Mouse (Mus musculus) spleen, postnatal 14 days (tissue): ENCODE measurements around the gene Prelid1.

Source experiments
- DNase-seq, 2 experiments: peaks; one replicate each; pipeline ENCODE4 v3.0.0; 2021 to 2022; ENCODE audit warnings: low spot score in 2 of 2

The Prelid1 gene

DNA sequence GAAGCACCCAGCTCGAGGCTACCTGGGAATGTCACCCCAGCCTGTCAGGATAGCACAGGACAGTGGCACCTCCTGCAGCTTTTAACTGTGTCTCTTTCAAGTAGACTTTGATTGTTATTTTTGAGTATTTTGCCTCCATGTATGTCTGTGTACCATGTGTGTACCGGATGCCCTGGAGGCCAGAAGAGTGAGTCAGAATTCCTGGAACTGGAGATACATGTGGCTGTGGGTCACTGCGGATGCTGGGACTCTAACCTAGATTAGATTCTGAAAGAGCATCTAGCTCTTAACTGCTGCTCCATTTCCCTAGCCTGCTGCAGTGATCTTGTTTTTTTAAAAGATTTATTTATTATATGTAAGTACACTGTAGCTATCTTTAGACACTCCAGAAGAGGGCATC lies 12.0 kb downstream of the Prelid1 start:
- DNase-seq: no peak

DNA sequence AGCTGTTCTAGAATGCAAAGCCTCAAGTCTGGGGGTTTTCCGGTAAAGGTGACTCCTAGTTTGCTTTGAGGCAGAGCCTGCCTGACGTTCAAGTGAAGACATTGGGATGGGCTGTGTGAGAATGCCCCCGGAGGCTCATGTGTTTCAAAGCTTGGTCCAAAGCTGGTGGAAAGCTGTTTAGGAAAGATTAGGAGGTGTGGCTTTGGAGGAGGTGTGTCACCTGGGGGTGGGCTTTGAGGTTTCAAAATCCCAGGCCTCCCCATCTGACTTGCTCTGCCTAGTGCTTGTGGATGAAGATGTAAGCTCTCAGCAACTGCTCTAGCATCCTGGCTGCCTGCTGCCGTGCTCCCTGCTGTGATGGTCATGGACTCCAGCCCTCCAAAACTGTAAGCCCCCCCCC lies 15.4 kb downstream of the Prelid1 start:
- no peak for DNase-seq

DNA sequence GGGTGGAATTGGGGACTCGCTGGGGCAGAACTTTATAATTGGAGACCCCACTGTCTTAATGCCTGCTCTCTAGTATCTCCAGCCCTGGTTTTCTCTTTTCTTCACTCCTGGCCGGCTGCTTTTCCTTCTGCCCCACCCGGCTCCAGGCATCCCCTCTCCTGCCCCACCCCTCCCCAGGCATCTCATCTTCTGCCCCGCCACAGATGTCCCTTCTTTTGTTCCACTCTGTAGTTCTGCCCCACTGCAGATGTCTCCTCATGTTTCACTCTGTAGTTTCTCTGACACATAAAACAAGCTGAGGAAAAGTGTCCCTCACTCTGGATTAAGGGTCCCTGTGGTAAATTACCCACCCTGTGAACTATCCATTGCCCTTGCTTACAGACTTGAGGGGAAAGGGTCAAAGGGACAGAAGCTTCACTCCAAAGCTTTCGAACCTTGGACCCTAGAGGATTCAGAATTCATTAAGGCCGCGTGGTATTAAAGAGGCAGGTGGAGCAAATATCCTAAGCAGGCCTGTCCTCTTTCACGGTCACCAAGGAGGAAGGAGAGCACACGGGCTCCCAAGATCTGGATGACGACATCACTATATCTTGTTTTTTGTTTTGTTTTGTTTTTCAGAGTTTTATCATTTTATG lies 17.2 kb downstream of the Prelid1 start:
- DNase-seq: no peak

DNA sequence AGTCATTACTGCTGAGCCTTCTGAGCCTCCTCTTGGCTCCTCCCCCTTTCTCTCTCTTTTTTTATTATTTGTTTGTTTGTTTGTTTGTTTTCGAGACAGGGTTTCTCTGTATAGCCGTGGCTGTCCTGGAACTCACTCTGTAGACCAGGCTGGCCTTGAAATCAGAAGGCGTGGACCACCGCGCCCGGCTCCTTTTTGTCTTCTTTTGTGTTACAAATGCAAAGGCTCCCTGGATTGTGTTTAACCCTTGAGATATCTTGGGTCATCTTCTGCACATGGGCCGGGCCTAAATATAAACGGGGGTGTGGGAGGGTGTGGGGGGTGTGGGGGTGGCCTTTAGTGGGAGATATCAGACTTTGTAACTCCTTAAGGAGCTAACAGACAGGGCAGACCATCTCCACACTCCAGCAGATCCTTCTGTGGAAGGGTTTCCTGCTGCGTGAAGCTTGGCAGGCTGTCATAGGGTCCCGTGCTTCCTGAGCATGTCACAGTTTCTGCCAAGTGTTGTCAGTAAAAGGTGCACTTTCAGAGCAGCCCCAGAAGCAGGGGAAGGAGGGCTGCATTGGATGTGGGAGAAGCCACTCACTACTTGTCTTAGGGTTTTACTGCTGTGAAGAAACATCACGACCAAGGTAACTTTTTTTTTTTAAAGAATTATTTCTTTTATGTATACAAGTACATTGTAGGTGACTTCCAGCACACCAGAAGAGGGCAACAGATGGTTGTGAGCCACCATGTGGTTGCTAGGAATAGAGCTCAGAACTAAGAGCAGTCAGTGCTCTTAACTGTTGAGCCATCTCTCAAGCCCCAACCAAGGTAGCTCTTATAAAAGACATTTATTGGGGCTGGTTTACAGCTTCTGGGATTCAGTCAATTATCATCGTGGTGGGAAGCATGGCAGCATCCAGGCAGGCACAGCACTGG lies 18.1 kb downstream of the Prelid1 start:
- DNase-seq: no peak

DNA sequence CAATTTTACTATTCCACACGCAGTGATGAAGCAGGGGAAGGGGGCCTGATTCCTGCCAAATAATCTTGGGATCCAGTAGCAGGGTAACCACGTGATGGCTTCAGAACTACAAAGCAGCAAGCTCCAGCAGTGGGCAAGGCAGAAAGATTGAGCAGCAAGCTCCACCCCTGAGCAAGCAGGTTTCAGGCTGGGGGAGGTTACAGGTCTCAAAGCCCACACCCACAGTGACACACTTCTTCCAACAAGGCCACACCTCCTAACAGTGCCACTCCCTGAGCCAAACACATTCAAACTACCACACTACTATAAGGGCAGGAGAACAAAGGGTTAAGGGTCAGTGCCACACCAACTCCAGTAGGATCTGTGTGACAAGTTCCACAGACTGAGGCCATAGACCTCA lies 19.0 kb downstream of the Prelid1 start:
- no peak for DNase-seq

DNA sequence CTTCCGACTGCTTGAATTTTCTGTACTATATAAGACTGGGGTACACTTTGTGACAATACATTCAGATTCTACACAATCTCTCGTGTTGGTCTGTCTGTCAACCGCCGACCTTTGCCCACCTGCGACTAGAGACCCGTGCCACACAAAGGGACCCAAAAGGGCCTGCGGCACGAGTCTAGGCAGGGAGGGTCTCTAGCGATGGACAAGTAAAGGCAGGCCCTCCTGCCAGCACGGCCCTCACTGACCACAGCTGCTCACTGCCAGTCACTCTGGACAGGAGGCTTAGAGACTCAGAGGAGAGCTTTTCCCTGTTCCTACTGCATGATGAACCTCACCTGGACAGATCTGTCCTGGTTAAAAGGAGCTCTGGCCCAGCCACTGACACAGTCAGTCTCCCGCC lies 22.2 kb downstream of the Prelid1 start:
- no peak for DNase-seq

DNA sequence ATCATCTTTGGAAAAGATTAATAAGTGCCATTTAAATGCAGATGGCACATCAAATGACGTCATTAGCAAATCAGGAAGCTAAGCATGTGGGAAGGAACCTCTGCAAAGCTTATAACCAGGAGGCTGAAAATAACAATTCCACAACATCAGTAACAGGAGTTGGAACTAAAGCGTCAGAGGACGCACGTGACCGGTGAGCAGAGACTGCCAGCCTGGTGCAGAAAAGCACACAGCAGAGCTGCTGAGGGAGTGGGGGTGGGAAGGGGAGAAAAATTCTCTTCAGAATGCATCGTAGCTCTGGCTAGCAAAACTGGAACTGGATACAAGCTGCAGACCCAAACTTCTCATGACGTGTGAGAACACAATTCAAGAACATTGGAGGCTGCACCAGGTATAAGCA lies 24.0 kb downstream of the Prelid1 start:
- no peak for DNase-seq

DNA sequence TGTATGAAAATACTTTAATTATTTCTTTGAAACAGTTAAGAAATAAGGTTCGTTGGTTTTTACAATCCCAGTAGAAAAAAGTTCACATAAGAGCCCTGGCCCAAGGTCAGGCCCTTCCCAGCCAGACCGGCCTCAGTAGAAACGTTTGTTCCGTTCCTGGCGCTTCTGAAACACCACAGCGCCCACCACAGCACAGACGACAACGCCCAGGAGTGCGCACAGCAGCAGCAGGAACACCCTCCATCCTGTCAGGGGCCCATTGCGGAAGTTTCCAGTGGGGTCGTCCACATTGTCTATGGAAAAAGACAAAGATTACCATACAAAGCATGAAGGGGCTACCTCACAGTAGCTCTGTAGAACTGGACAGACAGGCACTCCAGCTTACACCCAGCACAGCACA lies 26.4 kb downstream of the Prelid1 start:
- DNase-seq: no peak

DNA sequence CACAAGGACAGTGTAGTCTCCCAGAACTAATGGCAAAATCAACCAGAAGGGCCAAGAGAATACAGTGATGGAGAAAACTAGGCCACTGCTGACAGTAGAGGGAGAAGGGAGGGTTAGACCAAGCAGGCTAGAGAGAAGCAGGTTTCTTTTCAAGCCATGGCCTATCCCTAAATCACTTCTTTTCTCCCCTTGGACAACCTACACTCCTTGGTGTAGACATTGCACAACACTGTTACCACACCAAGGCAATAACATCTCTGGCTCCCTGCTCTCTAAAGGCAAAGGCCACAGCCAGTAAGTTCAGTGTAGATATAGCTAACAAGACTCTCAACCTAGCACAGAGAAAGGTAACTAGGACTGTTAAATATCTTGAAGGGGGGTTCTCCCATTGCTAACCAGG lies 40.8 kb downstream of the Prelid1 start:
- DNase-seq: no peak

DNA sequence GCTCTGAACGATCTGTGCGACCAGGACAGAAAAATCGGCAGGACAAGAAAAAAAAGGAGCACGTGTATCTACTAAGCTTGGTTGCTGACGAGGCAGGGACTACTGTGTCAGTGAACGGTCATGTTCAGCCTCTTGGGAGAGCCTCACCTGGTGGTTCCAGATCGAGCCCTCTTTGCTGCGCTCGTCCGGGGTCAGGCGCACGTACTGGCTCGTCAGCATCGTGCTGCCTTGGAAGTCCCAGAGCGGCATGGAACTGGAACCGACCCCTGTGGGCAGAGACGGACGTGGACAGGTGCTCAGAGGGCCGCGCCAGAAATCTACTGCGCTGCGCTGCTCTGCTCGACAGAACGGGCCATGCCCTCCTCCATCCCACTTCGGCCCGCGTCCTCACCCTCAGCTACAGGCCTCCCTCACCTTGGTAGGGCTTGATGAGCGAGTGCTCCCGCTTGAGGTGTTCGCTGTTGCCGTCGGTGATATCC lies 41.7 kb downstream of the Prelid1 start:
- DNase-seq: no peak

DNA sequence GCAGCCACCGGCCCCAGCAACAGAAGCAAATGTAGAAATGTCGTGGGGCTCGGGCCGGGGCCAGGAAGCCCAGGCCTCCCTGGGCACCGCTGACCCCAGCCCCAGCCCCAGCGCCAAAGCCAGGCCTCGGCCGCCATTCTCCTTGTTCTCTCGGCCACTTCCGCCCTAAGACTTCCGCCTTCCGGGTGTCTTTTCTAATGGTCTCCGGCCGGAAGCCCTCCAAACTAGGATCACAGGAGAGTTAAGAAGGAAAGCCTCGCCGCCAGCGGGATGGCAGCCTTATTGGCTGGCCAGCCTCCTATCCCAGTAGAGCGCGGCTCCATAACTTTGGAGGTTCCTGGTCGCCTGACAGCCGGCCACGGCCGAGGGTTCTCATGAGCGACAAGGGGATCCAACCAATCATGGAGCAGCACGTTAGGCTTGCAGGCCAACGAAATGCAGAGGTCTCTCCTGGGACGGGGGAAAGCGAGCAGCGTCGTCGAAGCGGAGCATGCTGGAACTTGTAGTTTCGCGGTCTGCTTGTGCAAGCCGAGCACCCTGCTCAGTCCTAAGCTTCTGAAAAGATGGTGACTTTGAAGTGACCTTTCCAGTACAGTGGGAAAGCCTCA lies 42.3 kb downstream of the Prelid1 start, which contains the start of gene Lman2:
Lman2 (minus strand) TSS at position 331 of the 608 bp plus-strand sequence.
- peak; percentile 83 to 92 for DNase-seq

DNA sequence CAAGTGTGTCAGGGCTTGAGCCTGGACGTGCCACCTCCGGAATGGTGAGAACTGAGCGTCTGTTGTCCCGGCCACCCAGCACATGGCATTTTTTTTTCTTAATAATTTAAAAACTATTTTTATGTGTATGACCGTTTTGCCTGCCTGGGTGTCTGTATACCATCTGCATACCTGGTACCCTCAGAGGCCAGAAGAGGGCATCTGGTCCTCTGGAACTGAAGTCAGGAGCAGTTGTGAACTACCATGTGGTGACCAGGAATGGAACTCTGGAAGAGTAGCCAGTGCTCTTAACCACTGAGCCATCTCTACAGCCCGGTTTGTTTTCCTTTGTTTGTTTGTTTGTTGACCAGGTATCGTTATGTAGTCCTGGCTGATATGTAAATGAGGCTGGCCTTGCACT lies 48.1 kb downstream of the Prelid1 start:
- DNase-seq: no peak

DNA sequence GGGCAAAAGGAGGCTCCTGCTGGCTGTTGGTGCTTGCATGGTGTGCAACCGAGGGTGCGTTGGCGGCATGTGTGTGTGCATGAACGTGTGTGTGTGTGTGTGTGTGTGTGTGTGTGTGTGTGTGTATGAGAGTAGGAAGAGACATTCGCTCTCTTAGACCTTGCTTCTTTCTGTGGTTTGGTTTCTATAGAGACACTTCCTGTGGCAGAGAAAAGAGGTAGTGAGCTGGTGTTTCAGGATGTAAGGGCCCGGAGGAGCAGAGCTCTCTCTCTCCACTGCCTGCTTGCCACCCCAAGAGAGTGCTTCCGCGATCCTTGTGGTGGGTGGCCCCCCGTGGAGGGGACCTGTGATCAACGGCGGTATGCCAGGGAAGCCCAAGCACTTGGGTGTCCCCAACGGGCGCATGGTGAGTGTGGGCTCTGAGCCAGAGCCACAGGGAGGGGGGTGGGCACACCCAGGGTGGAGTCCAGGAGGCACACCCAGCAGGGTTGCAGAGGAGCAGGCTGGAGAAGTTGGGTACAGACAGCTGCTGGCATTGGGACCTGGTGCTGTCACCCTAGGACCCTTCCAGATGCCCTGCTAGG lies 49.3 kb downstream of the Prelid1 start, which contains the start of gene Rgs14:
Rgs14 (plus strand) TSS at position 202 of the 584 bp plus-strand sequence.
- peak; percentile 54 to 58 for DNase-seq

DNA sequence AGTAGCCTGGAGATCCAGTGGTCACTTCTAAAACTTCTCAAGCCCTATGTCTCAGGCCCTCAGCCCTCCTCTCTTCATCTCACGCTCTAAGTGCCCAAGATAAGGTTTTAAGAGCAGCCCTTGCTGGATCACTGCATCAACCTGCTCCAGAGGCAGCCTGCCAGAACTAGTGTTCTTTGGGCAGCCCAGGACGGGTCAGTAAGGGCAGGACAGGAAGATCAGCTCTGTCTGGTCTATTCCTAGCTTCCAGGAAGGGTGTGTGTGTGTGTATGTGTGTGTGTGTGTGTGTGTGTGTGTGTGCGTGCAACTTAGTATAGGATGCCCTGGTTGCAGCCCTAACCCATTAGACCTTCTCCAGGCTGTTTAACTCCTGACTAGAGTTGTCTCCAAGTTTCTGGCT lies 49.9 kb downstream of the Prelid1 start:
- DNase-seq: no peak

DNA sequence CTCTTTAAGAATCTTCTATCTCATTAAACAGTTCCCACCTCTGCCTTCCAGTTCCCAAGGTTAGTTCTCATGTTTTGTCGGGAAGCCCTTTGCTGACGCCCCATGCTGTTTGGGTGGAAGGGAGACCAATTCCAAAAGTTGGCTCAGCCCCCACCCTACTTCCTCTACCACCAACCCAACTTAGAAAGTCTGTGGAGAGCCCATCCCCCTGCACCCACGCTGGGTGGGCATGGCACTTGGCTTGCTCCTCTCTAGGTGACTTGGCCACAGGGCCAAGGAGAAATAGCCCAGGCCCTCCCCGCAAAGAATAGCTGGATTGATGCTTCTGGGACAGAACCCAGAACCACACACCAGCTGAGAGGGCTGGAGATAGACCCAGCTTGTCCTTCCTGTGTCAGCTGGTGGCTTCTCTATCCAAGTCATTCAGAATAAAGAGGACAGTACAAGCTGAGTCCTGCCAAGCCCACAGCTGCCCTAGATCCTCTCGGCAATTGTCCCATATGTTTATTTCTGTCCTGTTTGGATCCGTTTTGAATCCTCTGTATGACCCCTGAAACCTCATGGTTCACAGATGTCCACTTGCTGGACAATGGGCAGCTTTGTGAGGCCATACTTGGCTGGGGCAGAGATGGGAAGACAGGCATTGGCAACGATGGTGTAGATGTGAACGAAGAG lies 50.8 kb downstream of the Prelid1 start:
- DNase-seq: no peak

DNA sequence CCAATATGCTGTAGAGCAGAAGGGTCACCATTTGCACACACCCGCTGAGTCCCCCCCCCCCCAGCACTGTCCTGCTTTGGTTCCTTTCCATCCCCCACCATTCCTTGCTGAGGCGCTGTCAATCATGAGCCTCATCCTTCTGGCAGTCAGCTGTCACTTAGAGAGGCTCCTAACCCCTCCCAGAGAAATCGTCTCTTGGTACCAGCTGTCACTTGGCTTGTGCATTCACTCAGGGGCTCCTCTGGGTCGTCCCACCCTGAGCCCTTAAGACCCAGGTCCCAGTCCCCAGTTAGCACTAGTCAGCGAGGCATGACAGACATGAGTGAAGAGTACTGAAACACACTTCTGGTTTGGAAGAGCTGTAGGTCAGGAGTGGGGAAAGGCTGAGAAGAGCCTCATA lies 51.4 kb downstream of the Prelid1 start:
- DNase-seq: no peak

DNA sequence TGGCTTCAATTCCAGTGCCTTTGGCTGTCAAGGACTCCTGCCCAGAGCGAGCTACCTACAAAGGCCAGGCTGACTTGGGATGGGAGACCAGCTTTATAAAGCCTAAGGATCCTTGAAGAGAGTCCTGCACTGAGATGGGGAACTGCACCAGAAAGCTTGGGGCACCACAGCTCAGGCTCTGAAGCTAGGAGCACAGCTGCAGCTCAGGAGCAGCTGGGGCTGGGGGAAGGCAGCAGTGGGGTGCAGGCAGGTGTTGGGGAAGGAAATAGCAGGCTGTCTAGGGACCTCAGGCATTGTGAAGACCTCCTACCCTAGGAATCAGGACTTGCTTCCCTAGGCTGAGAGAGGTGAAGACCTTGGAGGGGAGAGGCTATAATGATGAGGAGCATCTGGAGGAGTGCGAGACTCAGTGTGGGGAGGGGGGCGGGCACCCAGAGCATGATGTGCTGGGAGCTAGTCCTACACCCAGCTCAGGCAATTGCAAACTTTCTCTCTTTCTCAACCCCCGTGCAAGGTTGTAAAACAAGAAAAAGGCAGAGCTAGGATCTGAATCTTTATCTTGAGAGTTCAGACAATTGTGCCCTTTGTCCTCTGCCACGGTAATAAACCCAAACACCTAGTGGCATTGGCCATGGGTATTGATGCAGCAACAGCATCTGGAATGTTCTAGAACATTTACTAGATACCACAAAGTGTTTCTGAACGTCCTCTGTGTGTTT lies 54.1 kb downstream of the Prelid1 start:
- no peak for DNase-seq
